Mouse (Mus musculus) liver, embryonic 13.5 days (tissue): ENCODE data around the gene Zmiz1. TPM values are rescaled to one million over a fixed set of nuclear protein-coding genes. Genes with fewer than 3 reads are reported as not detected.

ENCODE experiments used
- ATAC-seq: fragments of 200-750 bp; cut with Nextera tagmentation; 2 replicates; pipeline ENCODE4 v1.8.0; 2017; ENCODE audit warnings: low read depth, mild to moderate bottlenecking, moderate number of reproducible peaks, moderate library complexity
- DNase-seq: peaks from one replicate; pipeline ENCODE4 v3.0.0; 2022
- H3K27ac ChIP-seq: fragments of 300-500 bp; sonication (generic); 2 replicates; pipeline ENCODE4 v1.5.1; 2015; ENCODE audit warnings: moderate library complexity, mild to moderate bottlenecking, inconsistent platforms
- H3K27me3 ChIP-seq: fragments of 300-500 bp; sonication (generic); 2 replicates; pipeline ENCODE4 v1.6.1; 2015; ENCODE audit warnings: mild to moderate bottlenecking, inconsistent platforms
- H3K36me3 ChIP-seq: fragments of 300-500 bp; sonication (generic); 2 replicates; pipeline ENCODE4 v1.6.1; 2015; ENCODE audit warnings: mild to moderate bottlenecking, inconsistent platforms
- H3K4me1 ChIP-seq: fragments of 300-500 bp; sonication (generic); replicated peaks from 2 replicates; pipeline ENCODE4 v1.6.1; 2015; ENCODE audit warnings: inconsistent platforms
- H3K4me2 ChIP-seq: fragments of 300-500 bp; sonication (generic); 2 replicates; pipeline ENCODE4 v1.6.1; 2015; ENCODE audit warnings: inconsistent platforms, mild to moderate bottlenecking, moderate library complexity
- H3K4me3 ChIP-seq: fragments of 300-500 bp; sonication (generic); replicated peaks from 2 replicates; pipeline ENCODE4 v1.5.1; 2015; ENCODE audit warnings: mild to moderate bottlenecking, inconsistent platforms
- H3K9ac ChIP-seq: fragments of 300-500 bp; sonication (generic); 2 replicates; pipeline ENCODE4 v1.6.1; 2015; ENCODE audit warnings: mild to moderate bottlenecking, inconsistent platforms
- H3K9me3 ChIP-seq: fragments of 300-500 bp; sonication (generic); replicated peaks from 2 replicates; pipeline ENCODE4 v1.6.1; 2016; ENCODE audit warnings: inconsistent platforms
- WGBS: fragments of 180-500 bp; shearing (Covaris S2); methylation state at CpG from one replicate; pipeline ENCODE4 v1.1.7; 2015; ENCODE audit not compliant: insufficient replicate concordance; 5-methylcytosine and 5-hydroxymethylcytosine counted together
- polyA plus RNA-seq: library from polyadenylated mRNA; unstranded; fragments of >200 nt; fragmentation: Nextera tagmentation; extraction: Ambion mirVana; gene quantifications from 2 replicates; pipeline ENCODE4 v1.2.1, GENCODE M21; 2015

Gene Zmiz1
- polyA plus RNA-seq, 1 experiment from 2014 or later: 4.5 TPM

DNA sequence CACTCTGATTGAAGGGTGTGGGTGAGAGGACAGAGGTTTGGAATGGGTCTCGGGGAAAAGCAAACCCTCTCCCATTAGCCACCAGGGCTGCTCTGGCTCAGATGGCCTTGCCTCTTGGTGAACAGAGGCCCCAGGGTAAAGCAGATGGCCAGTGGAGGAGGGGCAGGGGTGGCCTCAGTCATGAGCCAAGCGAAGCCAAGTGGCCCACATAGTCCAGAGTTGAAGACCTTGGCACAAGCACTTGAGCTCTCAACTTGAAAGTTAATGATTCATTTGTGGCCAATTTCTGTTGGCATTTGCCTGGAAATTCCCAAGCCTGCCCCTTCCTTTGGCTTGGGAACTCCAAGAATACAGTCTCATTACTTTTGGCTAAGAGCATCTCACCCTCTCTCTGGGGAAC is 37.1 kb downstream of the Zmiz1 start:
- Histone ChIP-seq H3K36me3 (no peaks in the 10 kb centered on the region), H3K27me3 (no peaks in the 10 kb centered on the region), H3K4me1 (peaks cover 97% of the 10 kb centered on the region), H3K9ac (no peak overlapping the region), H3K27ac (no peak overlapping the region), H3K4me3 (no peak overlapping the region), H3K9me3 (no peaks in the 10 kb centered on the region), H3K4me2 (no peak overlapping the region)
- DNase-seq (no peak), ATAC-seq (no peak)
- WGBS: 70% methylated on average over 2 of the region's 2 CpGs

- Histone ChIP-seq H3K27me3 (no peaks in the 10 kb centered on the region), H3K4me1 (peaks cover 97% of the 10 kb centered on the region), H3K9me3 (no peaks in the 10 kb centered on the region), H3K36me3 (no peaks in the 10 kb centered on the region), H3K4me3 (no peak overlapping the region), H3K9ac (no peak overlapping the region), H3K27ac (no peak overlapping the region), H3K4me2 (no peak overlapping the region)
- 72% methylated on average over 3 of the region's 3 CpGs for WGBS
- DNase-seq (no peak), ATAC-seq (no peak)
Measured at GRCm38 (mm10) chr14:25496989-25497388, 38.0 kb downstream of the Zmiz1 start.

DNA sequence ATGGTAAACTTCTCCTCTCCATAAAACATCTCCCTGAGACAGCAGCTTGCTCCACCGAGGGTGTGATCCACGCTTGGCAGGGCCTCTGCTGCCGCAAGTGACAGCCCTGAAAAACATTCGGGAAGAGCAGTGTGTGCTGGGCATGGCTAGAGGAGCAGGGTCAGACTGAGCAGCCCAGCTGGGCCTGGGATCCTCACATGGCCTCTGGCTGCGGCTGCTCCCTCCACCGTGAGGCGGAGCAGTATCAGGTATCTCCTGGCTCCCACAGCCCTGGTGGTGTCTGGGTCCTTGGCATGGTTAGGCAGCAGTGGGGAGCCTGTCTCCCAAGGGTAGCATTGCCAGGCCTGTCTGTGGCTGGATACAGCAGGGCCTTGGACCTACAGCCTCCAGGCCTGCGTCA is 38.6 kb downstream of the Zmiz1 start:
- no peak for DNase-seq
- 0 out of 2 replicates have a peak overlapping the region, but pooled peaks have one; percentile 43 for H3K27ac ChIP-seq
- no peak overlapping the region for H3K9ac ChIP-seq
- H3K36me3 ChIP-seq: peaks cover 2% of the 10 kb centered on the region; the same call in 1 of the 2 replicates
- 65% methylated on average over 8 of the region's 8 CpGs for WGBS
- peaks cover 95% of the 10 kb centered on the region for H3K4me1 ChIP-seq
- no peaks in the 10 kb centered on the region for H3K27me3 ChIP-seq
- no peak for ATAC-seq
- H3K4me2 ChIP-seq: no peak overlapping the region
- H3K9me3 ChIP-seq: no peaks in the 10 kb centered on the region
- no peak overlapping the region for H3K4me3 ChIP-seq

GRCm38 (mm10) chr14:25498367-25498766 is 39.4 kb downstream of the Zmiz1 start:
- Histone ChIP-seq H3K27me3 (no peaks in the 10 kb centered on the region), H3K27ac (no peak overlapping the region), H3K36me3 (peaks cover 10% of the 10 kb centered on the region; the same call in 1 of the 2 replicates), H3K4me3 (no peak overlapping the region), H3K4me1 (peaks cover 95% of the 10 kb centered on the region), H3K9ac (no peak overlapping the region), H3K9me3 (no peaks in the 10 kb centered on the region), H3K4me2 (no peak overlapping the region)
- DNase-seq: no peak
- no peak for ATAC-seq
- 75% methylated on average over 7 of the region's 7 CpGs for WGBS

DNA sequence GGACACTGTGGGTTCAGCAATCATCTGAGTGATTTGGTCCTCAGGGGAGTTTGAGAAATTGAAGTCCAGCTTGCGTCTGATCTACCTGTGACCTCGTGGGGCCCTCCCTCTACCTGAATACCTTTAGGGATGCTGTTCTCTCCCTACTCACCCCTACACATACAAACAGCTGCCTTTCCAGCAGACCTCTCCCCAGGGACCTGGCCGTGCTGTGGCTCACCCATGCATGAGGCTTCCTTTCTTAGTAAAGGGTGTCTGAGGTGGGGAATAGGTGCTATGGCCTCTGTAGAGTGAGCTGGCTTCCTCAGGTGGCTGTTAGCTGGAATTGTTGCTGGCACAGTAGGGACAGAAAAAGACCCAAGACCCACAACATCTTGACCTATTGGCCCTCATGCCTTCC is 40.5 kb downstream of the Zmiz1 start:
- Histone ChIP-seq H3K36me3 (peaks cover 21% of the 10 kb centered on the region; the same call in 1 of the 2 replicates), H3K4me2 (no peak overlapping the region), H3K27ac (no peak overlapping the region; the same call in 1 of the 2 replicates), H3K4me1 (peaks cover 92% of the 10 kb centered on the region), H3K4me3 (no peak overlapping the region), H3K9ac (no peak overlapping the region), H3K27me3 (no peaks in the 10 kb centered on the region), H3K9me3 (no peaks in the 10 kb centered on the region)
- WGBS: 78% methylated on average over 3 of the region's 3 CpGs
- ATAC-seq (no peak), DNase-seq (no peak)

DNA sequence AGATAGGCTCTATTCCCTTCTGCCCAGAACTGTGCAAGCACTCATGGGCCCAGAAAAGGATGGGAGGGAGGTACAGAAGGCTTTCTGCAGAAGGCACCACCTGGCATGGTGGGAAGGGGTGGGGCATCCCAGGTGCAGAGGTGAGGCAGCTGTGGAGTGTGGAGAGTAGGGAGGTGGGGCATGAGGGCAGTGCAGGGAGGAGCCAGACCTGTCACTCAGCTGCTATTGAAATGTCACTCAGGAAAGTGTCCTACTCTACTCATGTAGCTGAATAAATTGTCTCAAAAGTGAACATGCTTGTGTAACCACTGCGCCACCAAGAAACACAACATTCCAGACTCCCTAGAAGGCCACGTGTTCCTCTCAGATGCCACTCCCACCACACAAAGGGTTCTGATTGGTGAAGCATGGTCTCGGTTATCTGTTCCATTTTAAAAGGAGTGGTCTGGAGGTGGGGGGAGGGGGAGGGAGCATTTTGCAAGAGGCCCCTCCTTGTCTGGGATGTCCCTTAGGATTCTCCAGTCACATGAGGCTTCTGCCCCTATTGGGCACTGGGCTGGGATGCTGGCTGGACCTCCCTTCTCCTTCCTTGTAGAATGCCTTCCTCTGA is 41.6 kb downstream of the Zmiz1 start:
- ATAC-seq (0 out of 2 replicates have a peak, but pooled peaks have one; percentile 8), DNase-seq (no peak)
- Histone ChIP-seq H3K4me2 (no peak overlapping the region), H3K4me1 (peaks cover 92% of the 10 kb centered on the region), H3K9ac (no peak overlapping the region), H3K9me3 (no peaks in the 10 kb centered on the region), H3K27me3 (no peaks in the 10 kb centered on the region), H3K36me3 (peaks cover 23% of the 10 kb centered on the region; the same call in 1 of the 2 replicates), H3K27ac (no peak overlapping the region), H3K4me3 (no peak overlapping the region)
- WGBS: 30% methylated on average over 3 of the region's 3 CpGs

DNA sequence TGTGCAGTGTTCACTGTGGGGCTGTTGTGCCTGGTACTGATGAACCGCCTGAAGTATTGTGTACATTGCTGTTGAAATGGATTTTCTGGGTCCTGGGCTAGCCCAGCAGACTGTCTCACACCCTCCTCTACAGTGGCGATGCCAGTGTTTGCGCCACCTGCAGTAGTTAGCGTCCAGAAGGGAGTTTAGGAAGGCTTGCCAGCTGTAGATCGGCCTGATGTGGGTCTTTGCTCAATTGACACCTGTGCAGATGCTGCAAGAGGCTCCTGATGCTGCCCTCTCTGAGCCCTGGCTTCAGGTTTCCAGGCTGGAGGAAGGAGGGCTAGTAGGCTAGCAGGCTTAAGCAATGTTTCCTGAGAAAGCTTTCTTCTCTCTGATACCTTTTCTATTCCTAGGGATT is 42.5 kb downstream of the Zmiz1 start:
- H3K4me1 ChIP-seq: peaks cover 88% of the 10 kb centered on the region
- no peak overlapping the region for H3K27ac ChIP-seq
- H3K27me3 ChIP-seq: no peaks in the 10 kb centered on the region
- ATAC-seq: no peak
- no peak overlapping the region for H3K9ac ChIP-seq
- no peaks in the 10 kb centered on the region for H3K9me3 ChIP-seq
- no peak overlapping the region for H3K4me2 ChIP-seq
- no peak for DNase-seq
- peaks cover 23% of the 10 kb centered on the region; the same call in 1 of the 2 replicates for H3K36me3 ChIP-seq
- 74% methylated on average over 5 of the region's 5 CpGs for WGBS
- H3K4me3 ChIP-seq: no peak overlapping the region

GRCm38 (mm10) chr14:25502355-25502754 is 43.4 kb downstream of the Zmiz1 start:
- no peak overlapping the region for H3K4me2 ChIP-seq
- no peak for ATAC-seq
- H3K27ac ChIP-seq: no peak overlapping the region
- H3K36me3 ChIP-seq: peaks cover 23% of the 10 kb centered on the region; the same call in 1 of the 2 replicates
- no peaks in the 10 kb centered on the region for H3K27me3 ChIP-seq
- no peak overlapping the region for H3K4me3 ChIP-seq
- H3K9me3 ChIP-seq: no peaks in the 10 kb centered on the region
- no peak for DNase-seq
- peaks cover 87% of the 10 kb centered on the region for H3K4me1 ChIP-seq
- no peak overlapping the region for H3K9ac ChIP-seq
- WGBS: 65% methylated on average over 3 of the region's 3 CpGs

- H3K4me3 ChIP-seq: no peak overlapping the region
- no peak for DNase-seq
- 42% methylated on average over 3 of the region's 3 CpGs for WGBS
- peaks cover 23% of the 10 kb centered on the region; the same call in 1 of the 2 replicates for H3K36me3 ChIP-seq
- peak overlapping the region; percentile 40; the same call in 1 of the 2 replicates for H3K27ac ChIP-seq
- ATAC-seq: no peak
- H3K9me3 ChIP-seq: no peaks in the 10 kb centered on the region
- peaks cover 84% of the 10 kb centered on the region for H3K4me1 ChIP-seq
- H3K9ac ChIP-seq: no peak overlapping the region
- H3K27me3 ChIP-seq: no peaks in the 10 kb centered on the region
- no peak overlapping the region for H3K4me2 ChIP-seq
Measured at GRCm38 (mm10) chr14:25504241-25504640, 45.3 kb downstream of the Zmiz1 start.

DNA sequence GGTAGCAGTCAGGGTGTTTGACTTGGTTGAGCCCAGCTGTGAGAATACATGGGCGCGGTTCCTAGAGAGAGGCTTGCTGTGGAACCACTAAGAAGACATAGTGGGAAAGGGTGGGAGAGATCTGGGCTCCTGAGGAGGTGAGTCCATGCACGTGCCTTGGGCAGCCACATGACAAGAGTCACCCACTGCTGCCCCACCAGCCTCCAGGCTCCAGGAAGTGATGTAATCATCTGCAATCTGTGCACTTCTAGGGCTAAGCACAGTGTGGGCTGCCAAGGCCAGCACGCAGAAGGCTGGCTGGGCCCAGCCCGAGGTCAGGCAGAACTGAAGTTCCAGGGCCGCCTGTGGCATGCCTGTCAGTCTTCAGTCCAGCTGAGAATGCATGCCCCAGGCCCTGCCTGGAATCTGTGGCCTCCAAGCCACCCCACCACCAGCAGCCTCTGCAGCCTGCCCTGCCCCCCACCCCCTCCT is 46.3 kb downstream of the Zmiz1 start:
- DNase-seq: no peak
- Histone ChIP-seq H3K4me3 (no peak overlapping the region), H3K4me1 (peaks cover 84% of the 10 kb centered on the region), H3K27ac (peak overlapping the region; percentile 36; the same call in 1 of the 2 replicates), H3K9me3 (no peaks in the 10 kb centered on the region), H3K36me3 (peaks cover 26% of the 10 kb centered on the region; the same call in 1 of the 2 replicates), H3K27me3 (no peaks in the 10 kb centered on the region), H3K9ac (no peak overlapping the region), H3K4me2 (no peak overlapping the region)
- WGBS: 42% methylated on average over 6 of the region's 6 CpGs
- ATAC-seq: peak; percentile 21; the same call in 1 of the 2 replicates

GRCm38 (mm10) chr14:25508111-25508756 is 49.2 kb downstream of the Zmiz1 start:
- Histone ChIP-seq H3K4me3 (no peak overlapping the region), H3K36me3 (peaks cover 18% of the 10 kb centered on the region; the same call in 1 of the 2 replicates), H3K4me1 (peaks cover 87% of the 10 kb centered on the region), H3K9ac (no peak overlapping the region), H3K9me3 (no peaks in the 10 kb centered on the region), H3K4me2 (no peak overlapping the region), H3K27ac (no peak overlapping the region), H3K27me3 (no peaks in the 10 kb centered on the region)
- ATAC-seq: no peak
- 78% methylated on average over 13 of the region's 13 CpGs for WGBS
- DNase-seq: no peak
